37 mouse cellular contexts compared by ENCODE assay signal in the genomic region with DNA sequence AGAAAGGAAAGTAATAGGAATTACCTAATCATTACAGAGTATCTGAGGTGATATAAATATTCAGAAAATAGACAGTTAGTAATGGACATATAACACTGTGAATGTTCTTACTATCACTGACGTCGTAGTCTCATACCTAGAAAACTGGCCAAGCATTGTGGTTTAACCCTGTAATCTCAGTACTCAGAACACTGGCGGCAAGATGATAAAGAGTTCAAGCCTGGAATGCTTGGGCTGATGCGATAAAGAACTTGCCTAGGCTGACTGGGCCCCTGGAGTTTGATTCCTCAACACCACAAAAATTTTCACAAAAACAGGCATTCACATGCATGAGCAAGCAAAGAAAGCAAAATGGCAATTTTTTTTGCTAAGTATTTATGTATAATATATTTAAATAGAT. TPM values are rescaled to one million over a fixed set of nuclear protein-coding genes. Genes with fewer than 3 reads are reported as not detected.
DNase-seq lines count a peak whose midpoint lies in the region; ATAC-seq and TF ChIP-seq lines count a peak whose summit lies in the region.
"Had no signal": no experiment of that assay in that cellular context is flagged by ENCODE, and none has a peak within 500 bp of the region (broad histone marks: within the 10 kb centered on the region; RNA-seq: fewer than 3 reads in every experiment).

No protein-coding gene starts in this region.

- TF ChIP-seq CTCF in MEL (IDR thresholded peaks at IDR 0.05 in 2 of 3, conservative IDR thresholded peaks at IDR 0.05 in 1 of 3; ENCODE audit: control insufficient read depth in 1 of 3, insufficient read depth in 1 of 3, low read depth in 2 of 3, low read length in 3 of 3, poor library complexity in 1 of 3, severe bottlenecking in 1 of 3), result no peak

- no peaks in the 10 kb centered on the region for H3K79me2 ChIP-seq in MEL (ENCODE audit: control insufficient read depth, insufficient read depth, low read length, poor library complexity)

- H3K27me3 ChIP-seq in MEL (ENCODE audit: control insufficient read depth in 1 of 2, insufficient read depth in 2 of 2, low read length in 2 of 2), result no peaks in the 10 kb centered on the region
- H3K27me3 ChIP-seq in liver, embryonic 11.5 days (replicated peaks; ENCODE audit: control insufficient read depth, insufficient read depth, low read length), result no peaks in the 10 kb centered on the region
- no peaks in the 10 kb centered on the region for H3K27me3 ChIP-seq in liver, embryonic 16.5 days (ENCODE audit: control insufficient read depth, insufficient read depth, low read depth, low read length)
- H3K27me3 ChIP-seq: CH12.LX; embryonic facial prominence, embryonic 12.5 days; forebrain, embryonic 15.5 days; hindbrain, embryonic 12.5 days; kidney, embryonic 15.5 days; limb, embryonic 12.5 days; midbrain, embryonic 15.5 days; Patski had no signal

- TF ChIP-seq EP300 in MEL (IDR thresholded peaks at IDR 0.05; ENCODE audit: low read depth in 1 of 2, low read length in 2 of 2), result peak; percentile 96 to 97

- H3K4me2 ChIP-seq in liver, embryonic 11.5 days, result no peak overlapping the region
- no peak overlapping the region for H3K4me2 ChIP-seq in liver, embryonic 16.5 days (ENCODE audit: low read depth, low read length)
- H3K4me2 ChIP-seq: embryonic facial prominence, embryonic 12.5 days; forebrain, embryonic 15.5 days; heart, embryonic 11.5 days; hindbrain, embryonic 12.5 days; kidney, embryonic 15.5 days; limb, embryonic 12.5 days; midbrain, embryonic 15.5 days had no signal

- H3K36me3 ChIP-seq in MEL (ENCODE audit: control insufficient read depth in 1 of 2, insufficient read depth in 2 of 2, low read length in 2 of 2), result peaks cover 0 to 40% of the 10 kb centered on the region in 2 experiments; a peak in 2 of 4 replicates
- H3K36me3 ChIP-seq in liver, embryonic 11.5 days (ENCODE audit: control insufficient read depth, insufficient read depth, low read length), result no peaks in the 10 kb centered on the region
- peaks cover 4% of the 10 kb centered on the region; the same call in 1 of the 2 replicates for H3K36me3 ChIP-seq in liver, embryonic 16.5 days (ENCODE audit: control insufficient read depth, insufficient read depth)
- H3K36me3 ChIP-seq: embryonic facial prominence, embryonic 12.5 days; forebrain, embryonic 15.5 days; hindbrain, embryonic 12.5 days; midbrain, embryonic 15.5 days had no signal

- peak; percentile 84 for ATAC-seq in liver, embryonic 11.5 days (replicated peaks; ENCODE audit: low FRiP score)
- peak; percentile 81 for ATAC-seq in liver, embryonic 16.5 days (ENCODE audit: low read depth)
- no peak for ATAC-seq in monocyte, adult 5-6 weeks (replicated peaks; ENCODE audit: insufficient number of reproducible peaks, low FRiP score, low TSS enrichment, poor library complexity, severe bottlenecking)
- ATAC-seq: forebrain, embryonic 15.5 days; hindbrain, postnatal 0 days; lung, postnatal 0 days; midbrain, embryonic 15.5 days; Patski had no signal

- no peak for TF ChIP-seq POLR2A in MEL (IDR thresholded peaks at IDR 0.05; ENCODE audit: control insufficient read depth in 1 of 2, insufficient read depth in 1 of 2, low read depth in 1 of 2, low read length in 2 of 2, poor library complexity in 1 of 2)

- no peak overlapping the region for H3K27ac ChIP-seq in MEL (ENCODE audit: control insufficient read depth, low read depth, low read length)
- H3K27ac ChIP-seq in liver, embryonic 11.5 days (ENCODE audit: low read depth, low read length), result no peak overlapping the region
- no peak overlapping the region for H3K27ac ChIP-seq in liver, embryonic 16.5 days (ENCODE audit: low read length)
- H3K27ac ChIP-seq: embryonic facial prominence, embryonic 12.5 days; forebrain, embryonic 10.5 days; forebrain, embryonic 15.5 days; gastrocnemius, adult 2 months; hindbrain, embryonic 12.5 days; hindbrain, postnatal 0 days; kidney, embryonic 15.5 days; left cerebral cortex, adult 2 months; limb, embryonic 12.5 days; macrophage; midbrain, embryonic 10.5 days; midbrain, embryonic 15.5 days had no signal

- peaks cover 27 to 29% of the 10 kb centered on the region in 2 experiments for H3K4me1 ChIP-seq in MEL (ENCODE audit: control insufficient read depth in 1 of 2, insufficient read depth in 2 of 2, low read length in 2 of 2)
- peaks cover 49% of the 10 kb centered on the region for H3K4me1 ChIP-seq in liver, embryonic 11.5 days (replicated peaks; ENCODE audit: control insufficient read depth, insufficient read depth, low read length)
- H3K4me1 ChIP-seq in liver, embryonic 16.5 days (ENCODE audit: control insufficient read depth, low read depth, low read length), result peaks cover 33% of the 10 kb centered on the region

- no peak for TF ChIP-seq RAD21 in MEL (IDR thresholded peaks at IDR 0.05; ENCODE audit: low read depth, low read length)

- H3K9ac ChIP-seq in MEL (ENCODE audit: control insufficient read depth, low read depth, low read length, poor library complexity, severe bottlenecking), result no peak overlapping the region
- no peak overlapping the region for H3K9ac ChIP-seq in liver, embryonic 11.5 days (ENCODE audit: low read depth, low read length)
- no peak overlapping the region for H3K9ac ChIP-seq in liver, embryonic 16.5 days (ENCODE audit: low read depth, low read length)
- H3K9ac ChIP-seq: embryonic facial prominence, embryonic 12.5 days; forebrain, embryonic 15.5 days; hindbrain, embryonic 12.5 days; kidney, embryonic 15.5 days; limb, embryonic 12.5 days; midbrain, embryonic 15.5 days had no signal

- DNase-seq in MEL (ENCODE audit: low read depth, low spot score), result peak; percentile 89
- peak; percentile 98 for DNase-seq in c-Kit-positive CD71-positive TER-119-negative erythroid progenitor cells, embryonic 14.5 days (ENCODE audit: low read depth)
- DNase-seq in liver, embryonic 11.5 days (ENCODE audit: low spot score), result no peak
- no peak for DNase-seq in adrenal gland, postnatal 25 days
- DNase-seq in thymus, postnatal 0 days (ENCODE audit: low spot score), result no peak
- DNase-seq in frontal cortex, postnatal 25 days (ENCODE audit: low spot score in 2 of 2), result no peak
- DNase-seq: adrenal gland, postnatal 10 days; B cell, adult 2 months; cerebellum, adult 2 months; cerebellum, postnatal 25 days; embryo, embryonic 11 days; gastrocnemius, adult 2 months; heart, postnatal 36 days; kidney, adult 18-20 months; kidney, postnatal 25 days; lung, adult 18-20 months; right cerebral cortex, adult 18-20 months; spleen, adult 18-20 months; thymus, adult 2 months had no signal

- H3K4me3 ChIP-seq in MEL (ENCODE audit: control insufficient read depth in 1 of 2, insufficient read depth in 1 of 2, low read depth in 2 of 2, low read length in 2 of 2), result no peak overlapping the region
- no peak overlapping the region for H3K4me3 ChIP-seq in liver, embryonic 11.5 days (ENCODE audit: low read depth, low read length)
- no peak overlapping the region for H3K4me3 ChIP-seq in liver, embryonic 16.5 days (ENCODE audit: low read depth, low read length)
- H3K4me3 ChIP-seq: embryonic facial prominence, embryonic 12.5 days; forebrain, embryonic 10.5 days; forebrain, embryonic 15.5 days; gastrocnemius, adult 2 months; hindbrain, embryonic 12.5 days; kidney, embryonic 15.5 days; layer of hippocampus, adult 2 months; left cerebral cortex, adult 2 months; limb, embryonic 12.5 days; midbrain, embryonic 10.5 days; midbrain, embryonic 15.5 days had no signal

- WGBS in liver, embryonic 11.5 days, result 41% methylated on average over 4 of the region's 4 CpGs
- WGBS in liver, embryonic 16.5 days (ENCODE audit: insufficient replicate concordance), result 31% methylated on average over 4 of the region's 4 CpGs

- no peaks in the 10 kb centered on the region for H3K9me3 ChIP-seq in MEL (replicated peaks; ENCODE audit: insufficient read depth, low read length)
- no peaks in the 10 kb centered on the region for H3K9me3 ChIP-seq in liver, embryonic 11.5 days (ENCODE audit: control insufficient read depth, low read length)
- H3K9me3 ChIP-seq in liver, embryonic 16.5 days (replicated peaks; ENCODE audit: control insufficient read depth, low read length), result no peaks in the 10 kb centered on the region
- H3K9me3 ChIP-seq: embryonic facial prominence, embryonic 12.5 days; forebrain, embryonic 10.5 days; forebrain, embryonic 15.5 days; hindbrain, embryonic 12.5 days; kidney, embryonic 15.5 days; limb, embryonic 12.5 days; midbrain, embryonic 10.5 days; midbrain, embryonic 15.5 days had no signal

TF ChIP-seq in MEL, 35 proteins besides CTCF, POLR2A, EP300 and RAD21 (continues in another document):
- TF ChIP-seq MEF2A (IDR thresholded peaks at IDR 0.05; ENCODE audit: extremely low read depth, insufficient replicate concordance, low read depth, low read length, poor library complexity, severe bottlenecking), result no peak
- no peak for TF ChIP-seq TBP (IDR thresholded peaks at IDR 0.05; ENCODE audit: low read depth, low read length)
- peak; percentile 74 for TF ChIP-seq SIN3A (IDR thresholded peaks at IDR 0.05; ENCODE audit: low read length)
- peak; percentile 100 for TF ChIP-seq RCOR1 (IDR thresholded peaks at IDR 0.05; ENCODE audit: low read depth, low read length)
- no peak for TF ChIP-seq E2F4 (IDR thresholded peaks at IDR 0.05; ENCODE audit: borderline replicate concordance, low read depth, low read length)
- no peak for TF ChIP-seq ELF1 (IDR thresholded peaks at IDR 0.05; ENCODE audit: low read depth, low read length)
- TF ChIP-seq TCF12 (IDR thresholded peaks at IDR 0.05; ENCODE audit: low read depth, low read length), result peak; percentile 99
- no peak for TF ChIP-seq MAFK (IDR thresholded peaks at IDR 0.05; ENCODE audit: borderline replicate concordance, low read depth, low read length)
- no peak for TF ChIP-seq CHD2 (IDR thresholded peaks at IDR 0.05; ENCODE audit: low read length)
- peak; percentile 98 for TF ChIP-seq GATA1 (IDR thresholded peaks at IDR 0.05; ENCODE audit: low read depth, low read length)
- TF ChIP-seq KAT2A (conservative IDR thresholded peaks at IDR 0.05; ENCODE audit: low read depth, low read length), result no peak
- TF ChIP-seq HCFC1 (IDR thresholded peaks at IDR 0.05; ENCODE audit: low read depth, low read length), result 0 out of 2 replicates have a peak, but pooled peaks have one; percentile 52
- TF ChIP-seq NRF1 (IDR thresholded peaks at IDR 0.05; ENCODE audit: insufficient read depth, low read depth, low read length, poor library complexity, severe bottlenecking), result no peak
- TF ChIP-seq ZMIZ1 (IDR thresholded peaks at IDR 0.05; ENCODE audit: low read depth, low read length), result no peak

RNA-seq across cellular contexts. Expression of a gene that starts 8.2 kb away (rescaled TPM):
- 9.1 and 14.6 TPM in 2 replicates for total RNA-seq in MEL (2012; rRNA removed)
- 1 to 10 TPM in 1 of 2 experiments, not detected in 1; 7.5 TPM for polyA plus RNA-seq in MEL (2012; ENCODE audit: insufficient read depth in 1 of 2, insufficient read length in 2 of 2, low read depth in 1 of 2, low replicate concordance in 2 of 2, missing spikeins in 1 of 2)
- polyA plus RNA-seq in liver, embryonic 11.5 days (2014; fragmentation: Nextera tagmentation; extraction: Ambion mirVana), result 14.4 and 14.5 TPM in 2 replicates
- polyA plus RNA-seq in liver, embryonic 16.5 days (2015; fragmentation: Nextera tagmentation; extraction: Ambion mirVana), result 3.0 and 3.3 TPM in 2 replicates
- total RNA-seq in adrenal gland, postnatal 25 days (2021), result 39.7 and 45.4 TPM in 2 replicates
- total RNA-seq in monocyte, adult 5-6 weeks (2017), result 37.7 to 55.0 TPM (median 54.1 TPM) in 3 replicates
- 3.2 and 3.3 TPM in 2 replicates for polyA plus RNA-seq in thymus, postnatal 0 days (2015; fragmentation: Nextera tagmentation; extraction: Ambion mirVana)

Comparison
In these comparisons a context has a peak if more than half of its experiments do, and no peak if none do; other contexts are left out.
1. DNase-seq: peak in MEL (single experiment) and c-Kit-positive CD71-positive TER-119-negative erythroid progenitor cells, embryonic 14.5 days (single experiment); none in liver, embryonic 11.5 days (single experiment), adrenal gland, postnatal 25 days (single experiment), thymus, postnatal 0 days (single experiment) and frontal cortex, postnatal 25 days (0 of 2).